Mouse (Mus musculus): ENCODE data around the gene Fat2.

- TF ChIP-seq CTCF (IDR thresholded peaks at IDR 0.05; ENCODE audit: low read depth, low read length) (no peak), POLR2A (IDR thresholded peaks at IDR 0.05; ENCODE audit: borderline replicate concordance, low read depth, low read length) (no peak)
Measured at GRCm38 (mm10) chr11:55213518-55213917, 122.8 kb downstream of the Fat2 start.
